Mouse (Mus musculus): Measurements from ENCODE around the gene Bid. TPM values are rescaled to one million over a fixed set of nuclear protein-coding genes. Genes with fewer than 3 reads are reported as not detected.
"Not testable (repeated sequence)": the region's sequence is repeated elsewhere in the genome, so short reads cannot be mapped to it uniquely, and the experiment has no call there.

The Bid gene
- total RNA-seq, 2 experiments from 2014 or later: 13.5 to 16.5 TPM

- DNase-seq (ENCODE audit: extremely low spot score in 1 of 2, low spot score in 1 of 2): not testable (repeated sequence)
These were observed 8.6 kb downstream of the Bid start for GRCm38 (mm10) chr6:120907876-120908597.

GRCm38 (mm10) chr6:120906521-120906920 lies 10.1 kb downstream of the Bid start:
- DNase-seq (ENCODE audit: extremely low spot score in 1 of 2, low spot score in 1 of 2): no peak

- DNase-seq (ENCODE audit: extremely low spot score in 1 of 2, low spot score in 1 of 2): no peak
These were observed 11.5 kb downstream of the Bid start for GRCm38 (mm10) chr6:120905111-120905510.

GRCm38 (mm10) chr6:120903961-120904360 lies 12.7 kb downstream of the Bid start:
- no peak for DNase-seq (ENCODE audit: extremely low spot score in 1 of 2, low spot score in 1 of 2)

GRCm38 (mm10) chr6:120903450-120903912 lies 13.2 kb downstream of the Bid start:
- DNase-seq (ENCODE audit: extremely low spot score in 1 of 2, low spot score in 1 of 2): no peak

GRCm38 (mm10) chr6:120901776-120902645 lies 14.6 kb downstream of the Bid start:
- no peak for DNase-seq (ENCODE audit: extremely low spot score in 1 of 2, low spot score in 1 of 2)

GRCm38 (mm10) chr6:120898188-120898833 lies 18.3 kb downstream of the Bid start:
- peak in 1 of 2 experiments; percentile 23 for DNase-seq (ENCODE audit: extremely low spot score in 1 of 2, low spot score in 1 of 2)

GRCm38 (mm10) chr6:120894524-120894923 lies 22.1 kb downstream of the Bid start:
- DNase-seq (ENCODE audit: extremely low spot score in 1 of 2, low spot score in 1 of 2): no peak

- DNase-seq (ENCODE audit: extremely low spot score in 1 of 2, low spot score in 1 of 2): no peak
These were observed 22.6 kb downstream of the Bid start for GRCm38 (mm10) chr6:120894089-120894488.

GRCm38 (mm10) chr6:120886696-120887095 lies 30.0 kb downstream of the Bid start:
- DNase-seq (ENCODE audit: extremely low spot score in 1 of 2, low spot score in 1 of 2): no peak

GRCm38 (mm10) chr6:120884436-120884835 lies 32.2 kb downstream of the Bid start:
- no peak for DNase-seq (ENCODE audit: extremely low spot score in 1 of 2, low spot score in 1 of 2)

GRCm38 (mm10) chr6:120879046-120879445 lies 37.6 kb downstream of the Bid start:
- DNase-seq (ENCODE audit: extremely low spot score in 1 of 2, low spot score in 1 of 2): no peak

- no peak for DNase-seq (ENCODE audit: extremely low spot score in 1 of 2, low spot score in 1 of 2)
These were observed 42.8 kb downstream of the Bid start for GRCm38 (mm10) chr6:120873874-120874273.

- no peak for DNase-seq (ENCODE audit: extremely low spot score in 1 of 2, low spot score in 1 of 2)
These were observed 45.4 kb downstream of the Bid start for GRCm38 (mm10) chr6:120871286-120871685.

- DNase-seq (ENCODE audit: extremely low spot score in 1 of 2, low spot score in 1 of 2): no peak
These were observed 47.8 kb downstream of the Bid start for GRCm38 (mm10) chr6:120868824-120869223.

- DNase-seq (ENCODE audit: extremely low spot score in 1 of 2, low spot score in 1 of 2): no peak
These were observed 50.4 kb downstream of the Bid start for GRCm38 (mm10) chr6:120866051-120866814.

GRCm38 (mm10) chr6:120860079-120860478 lies 56.6 kb downstream of the Bid start:
- no peak for DNase-seq (ENCODE audit: extremely low spot score in 1 of 2, low spot score in 1 of 2)

GRCm38 (mm10) chr6:120858217-120858711 lies 58.4 kb downstream of the Bid start:
- peak in 1 of 2 experiments; percentile 27 for DNase-seq (ENCODE audit: extremely low spot score in 1 of 2, low spot score in 1 of 2)

- DNase-seq (ENCODE audit: extremely low spot score in 1 of 2, low spot score in 1 of 2): no peak
These were observed 62.2 kb downstream of the Bid start for GRCm38 (mm10) chr6:120854413-120854812.

GRCm38 (mm10) chr6:120850720-120851119 lies 65.9 kb downstream of the Bid start:
- not testable (repeated sequence) for DNase-seq (ENCODE audit: extremely low spot score in 1 of 2, low spot score in 1 of 2)
